In the genomic region with DNA sequence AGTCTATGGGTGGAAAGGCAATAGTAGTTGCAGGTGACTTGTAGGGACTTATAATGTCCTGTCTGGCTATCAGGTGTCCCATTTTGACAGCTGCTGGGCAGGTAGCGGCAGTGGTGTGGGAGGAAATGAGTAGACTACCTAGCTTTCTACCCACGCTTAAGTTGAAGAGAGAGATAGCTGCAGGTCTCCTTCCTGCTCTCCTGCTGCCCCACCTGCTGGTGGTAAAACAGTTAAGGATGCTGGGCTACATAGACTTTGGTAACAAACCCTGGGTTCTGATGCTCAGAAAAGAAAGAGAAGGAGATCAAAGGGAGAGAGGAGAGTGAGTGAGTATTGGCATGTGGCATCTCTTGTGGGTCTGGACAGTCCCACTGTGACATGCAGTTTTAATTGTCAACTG, we compare ENCODE assay signal across 10 mouse cellular contexts.
DNase-seq lines count a peak whose midpoint lies in the region; ATAC-seq and TF ChIP-seq lines count a peak whose summit lies in the region.
"Had no signal": no experiment of that assay in that cellular context is flagged by ENCODE, and none has a peak within 500 bp of the region (broad histone marks: within the 10 kb centered on the region; RNA-seq: fewer than 3 reads in every experiment).

No protein-coding gene starts in this region.

- no peak for ATAC-seq in kidney, embryonic 14.5 days (ENCODE audit: low FRiP score, low TSS enrichment)
- ATAC-seq in liver, embryonic 13.5 days (ENCODE audit: low read depth), result no peak
- no peak for ATAC-seq in stomach, postnatal 0 days (ENCODE audit: low FRiP score, low TSS enrichment)
- ATAC-seq in hindbrain, embryonic 12.5 days (ENCODE audit: low FRiP score), result no peak

- no peak overlapping the region for H3K9ac ChIP-seq in kidney, embryonic 14.5 days (ENCODE audit: low read depth, low read length)
- no peak overlapping the region for H3K9ac ChIP-seq in liver, embryonic 13.5 days
- no peak overlapping the region for H3K9ac ChIP-seq in stomach, postnatal 0 days (ENCODE audit: low read length)
- no peak overlapping the region for H3K9ac ChIP-seq in hindbrain, embryonic 12.5 days
- H3K9ac ChIP-seq: hindbrain, embryonic 14.5 days had no signal

- TF ChIP-seq CTCF in bone marrow, adult 2 months (IDR thresholded peaks at IDR 0.05; ENCODE audit: control insufficient read depth, insufficient read depth, low read length), result peak; percentile 78
- TF ChIP-seq CTCF in stomach, postnatal 0 days (IDR thresholded peaks at IDR 0.05; ENCODE audit: low read depth), result peak; percentile 77

- H3K27ac ChIP-seq in kidney, embryonic 14.5 days (ENCODE audit: low read depth, low read length), result no peak overlapping the region
- H3K27ac ChIP-seq in bone marrow, adult 2 months (ENCODE audit: control insufficient read depth, insufficient read depth, low read depth, low read length, poor library complexity), result no peak overlapping the region
- no peak overlapping the region for H3K27ac ChIP-seq in liver, embryonic 13.5 days
- H3K27ac ChIP-seq in stomach, postnatal 0 days (replicated peaks), result no peak overlapping the region
- H3K27ac ChIP-seq in hindbrain, embryonic 12.5 days, result no peak overlapping the region
- H3K27ac ChIP-seq: hindbrain, embryonic 14.5 days had no signal

- no peak overlapping the region for H3K4me2 ChIP-seq in kidney, embryonic 14.5 days (replicated peaks; ENCODE audit: low read depth, low read length)
- no peak overlapping the region for H3K4me2 ChIP-seq in liver, embryonic 13.5 days
- no peak overlapping the region for H3K4me2 ChIP-seq in stomach, postnatal 0 days (replicated peaks; ENCODE audit: low read depth)
- no peak overlapping the region for H3K4me2 ChIP-seq in hindbrain, embryonic 12.5 days (replicated peaks)
- H3K4me2 ChIP-seq: hindbrain, embryonic 14.5 days had no signal

- 51% methylated on average over 2 of the region's 2 CpGs for WGBS in kidney, embryonic 14.5 days
- 30% methylated on average over 2 of the region's 2 CpGs for WGBS in bone marrow, adult 2 months
- 50% methylated on average over 2 of the region's 2 CpGs for WGBS in liver, embryonic 13.5 days (ENCODE audit: insufficient replicate concordance)
- 51% methylated on average over 2 of the region's 2 CpGs for WGBS in stomach, postnatal 0 days
- WGBS in hindbrain, embryonic 12.5 days, result 73% methylated on average over 2 of the region's 2 CpGs

- no peak for TF ChIP-seq EP300 in stomach, postnatal 0 days (optimal IDR thresholded peaks at IDR 0.05)

- TF ChIP-seq POLR2A in bone marrow, adult 2 months (IDR thresholded peaks at IDR 0.05; ENCODE audit: borderline replicate concordance, control insufficient read depth, low read depth, low read length), result no peak

- no peak overlapping the region for H3K4me3 ChIP-seq in kidney, embryonic 14.5 days (ENCODE audit: low read length)
- H3K4me3 ChIP-seq in bone marrow, adult 2 months (replicated peaks; ENCODE audit: control insufficient read depth, low read depth, low read length), result no peak overlapping the region
- no peak overlapping the region for H3K4me3 ChIP-seq in liver, embryonic 13.5 days (replicated peaks)
- no peak overlapping the region for H3K4me3 ChIP-seq in stomach, postnatal 0 days (ENCODE audit: low read depth, low read length)
- no peak overlapping the region for H3K4me3 ChIP-seq in hindbrain, embryonic 12.5 days
- H3K4me3 ChIP-seq: myocyte had no signal

- H3K9me3 ChIP-seq in kidney, embryonic 14.5 days (ENCODE audit: control insufficient read depth, low read length), result no peaks in the 10 kb centered on the region
- 0 out of 2 replicates have a peak, but pooled peaks cover 3% of the 10 kb centered on the region for H3K9me3 ChIP-seq in liver, embryonic 13.5 days (replicated peaks)
- H3K9me3 ChIP-seq in stomach, postnatal 0 days (ENCODE audit: control insufficient read depth, low read length), result no peaks in the 10 kb centered on the region
- 0 out of 2 replicates have a peak, but pooled peaks cover 4% of the 10 kb centered on the region for H3K9me3 ChIP-seq in hindbrain, embryonic 12.5 days (replicated peaks)

- H3K4me1 ChIP-seq in kidney, embryonic 14.5 days (ENCODE audit: control insufficient read depth, insufficient read depth, low read length), result no peaks in the 10 kb centered on the region
- peaks cover 2% of the 10 kb centered on the region for H3K4me1 ChIP-seq in bone marrow, adult 2 months (ENCODE audit: control insufficient read depth, insufficient read depth, low read length)
- H3K4me1 ChIP-seq in liver, embryonic 13.5 days (replicated peaks), result no peaks in the 10 kb centered on the region
- H3K4me1 ChIP-seq in stomach, postnatal 0 days (replicated peaks; ENCODE audit: control insufficient read depth, insufficient read depth), result no peaks in the 10 kb centered on the region
- H3K4me1 ChIP-seq in hindbrain, embryonic 12.5 days, result no peaks in the 10 kb centered on the region

- DNase-seq in kidney, adult 18-20 months, result peak; percentile 63
- DNase-seq in liver, embryonic 13.5 days, result peak; percentile 12
- peak; percentile 51 for DNase-seq in stomach, postnatal 0 days (ENCODE audit: low spot score)
- DNase-seq in adipocyte (ENCODE audit: low spot score), result no peak
- no peak for DNase-seq in urinary bladder, adult 18-20 months (ENCODE audit: low spot score in 2 of 2)

- H3K27me3 ChIP-seq in kidney, embryonic 14.5 days (ENCODE audit: control insufficient read depth, insufficient read depth, low read length), result no peaks in the 10 kb centered on the region
- H3K27me3 ChIP-seq in liver, embryonic 13.5 days, result no peaks in the 10 kb centered on the region
- no peaks in the 10 kb centered on the region for H3K27me3 ChIP-seq in stomach, postnatal 0 days (ENCODE audit: control insufficient read depth, insufficient read depth, low read length)
- no peaks in the 10 kb centered on the region for H3K27me3 ChIP-seq in hindbrain, embryonic 12.5 days

- no peaks in the 10 kb centered on the region for H3K36me3 ChIP-seq in kidney, embryonic 14.5 days (ENCODE audit: control insufficient read depth, insufficient read depth, low read length)
- H3K36me3 ChIP-seq in liver, embryonic 13.5 days, result no peaks in the 10 kb centered on the region
- no peaks in the 10 kb centered on the region for H3K36me3 ChIP-seq in stomach, postnatal 0 days (ENCODE audit: control insufficient read depth, insufficient read depth, low read length)
- no peaks in the 10 kb centered on the region for H3K36me3 ChIP-seq in hindbrain, embryonic 12.5 days

Comparison
In these comparisons a context has a peak if more than half of its experiments do, and no peak if none do; other contexts are left out.
1. DNase-seq: peak in kidney, adult 18-20 months (single experiment), liver, embryonic 13.5 days (single experiment) and stomach, postnatal 0 days (single experiment); none in adipocyte (single experiment) and urinary bladder, adult 18-20 months (0 of 2).